Mouse (Mus musculus): ENCODE results near the gene Hpn. TPM values are rescaled to one million over a fixed set of nuclear protein-coding genes. Genes with fewer than 3 reads are reported as not detected.

Hpn gene
- total and polyA plus RNA-seq, 2 experiments from 2014 or later, result 0.88 TPM; not detected in 1

DNA sequence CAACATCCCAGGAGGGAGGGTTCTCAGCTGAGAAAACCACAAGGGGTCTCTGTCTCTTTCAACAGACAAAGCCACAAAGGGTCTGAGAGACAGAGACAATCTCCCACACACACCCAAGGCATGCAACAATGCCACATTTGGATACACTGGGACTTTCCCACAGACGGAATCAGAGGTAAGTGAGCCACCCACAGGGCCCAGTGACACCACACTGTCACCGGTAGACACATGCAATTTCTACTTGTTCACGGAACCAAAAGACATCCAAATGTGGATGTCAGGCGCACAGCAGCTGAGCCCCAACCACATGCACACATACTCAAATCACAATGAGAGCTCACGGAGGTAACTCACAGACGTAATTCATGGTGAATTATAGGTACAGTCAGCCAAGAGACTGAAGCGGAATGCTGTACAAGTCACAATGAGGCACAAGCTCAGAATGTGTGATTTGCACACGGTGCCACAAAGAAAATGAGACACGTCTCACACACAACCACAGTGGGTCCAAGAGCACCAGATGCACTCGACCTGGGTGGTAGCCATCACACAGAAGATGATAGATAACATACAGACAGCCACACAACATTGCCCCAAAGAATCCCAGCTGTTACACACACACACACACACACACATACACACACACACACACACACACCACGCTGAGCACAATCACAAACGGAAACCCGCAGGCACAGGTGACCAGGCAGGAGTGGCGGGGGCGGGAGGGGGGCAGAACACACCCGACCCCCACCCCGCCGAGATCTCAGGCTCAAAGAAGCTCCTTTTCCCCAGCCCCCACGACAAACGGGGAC lies 34.9 kb upstream of the Hpn start:
- H3K27ac ChIP-seq, result peak overlapping the region; percentile 99
- ATAC-seq, result peak; percentile 41
- H3K27me3 ChIP-seq (ENCODE audit: insufficient read depth, low read length), result no peaks in the 10 kb centered on the region
- H3K36me3 ChIP-seq (ENCODE audit: insufficient read depth, low read length), result 0 out of 2 replicates have a peak, but pooled peaks cover 3% of the 10 kb centered on the region
- peak overlapping the region; percentile 100 for H3K9ac ChIP-seq (replicated peaks; ENCODE audit: low read length)
- peaks cover 4% of the 10 kb centered on the region for H3K4me1 ChIP-seq (ENCODE audit: insufficient read depth, low read length)
- peak; percentile 69 for DNase-seq (ENCODE audit: low spot score)
- no peaks in the 10 kb centered on the region for H3K9me3 ChIP-seq (ENCODE audit: low read length)
- WGBS, result 1% methylated on average over 20 of the region's 20 CpGs
- peak overlapping the region; percentile 92 for H3K4me3 ChIP-seq (ENCODE audit: low read length)
- TF ChIP-seq CTCF (IDR thresholded peaks at IDR 0.05; ENCODE audit: low read depth), result no peak
- H3K4me2 ChIP-seq (ENCODE audit: low read depth, low read length), result peak overlapping the region; percentile 83

DNA sequence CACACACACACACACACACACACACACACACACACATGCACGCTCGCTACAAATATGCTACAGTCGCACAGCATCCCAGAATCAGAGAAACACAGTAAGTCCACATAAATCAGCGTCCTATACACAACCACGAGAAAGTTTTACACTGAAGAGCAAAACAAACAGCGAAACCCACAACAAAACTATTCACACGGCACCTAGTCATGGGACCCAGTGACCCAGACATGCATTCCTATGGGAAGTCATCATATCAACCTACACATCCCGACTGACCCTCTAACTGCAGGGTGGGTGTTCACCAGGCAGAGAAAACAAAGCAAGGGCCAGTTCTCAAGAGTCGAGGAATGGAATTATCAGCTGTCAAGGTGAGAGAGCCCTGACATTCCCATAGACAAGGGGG lies 34.2 kb upstream of the Hpn start:
- DNase-seq (ENCODE audit: low spot score) (no peak), ATAC-seq (no peak)
- peak overlapping the region; percentile 83 for H3K4me2 ChIP-seq (ENCODE audit: low read depth, low read length)
- H3K4me3 ChIP-seq (ENCODE audit: low read length), result peak overlapping the region; percentile 92
- whole genome bisulfite sequencing, result 22% methylated on average over 9 of the region's 9 CpGs
- H3K9ac ChIP-seq (replicated peaks; ENCODE audit: low read length), result peak overlapping the region; percentile 100
- H3K4me1 ChIP-seq (ENCODE audit: insufficient read depth, low read length), result peaks cover 4% of the 10 kb centered on the region
- no peak for TF ChIP-seq CTCF (IDR thresholded peaks at IDR 0.05; ENCODE audit: low read depth)
- no peaks in the 10 kb centered on the region for H3K27me3 ChIP-seq (ENCODE audit: insufficient read depth, low read length)
- 0 out of 2 replicates have a peak, but pooled peaks cover 3% of the 10 kb centered on the region for H3K36me3 ChIP-seq (ENCODE audit: insufficient read depth, low read length)
- H3K9me3 ChIP-seq (ENCODE audit: low read length), result no peaks in the 10 kb centered on the region
- peak overlapping the region; percentile 99 for H3K27ac ChIP-seq

- H3K4me3 ChIP-seq (ENCODE audit: low read length), result peak overlapping the region; percentile 92
- 4% methylated on average over 9 of the region's 9 CpGs for WGBS
- 0 out of 2 replicates have a peak, but pooled peaks cover 3% of the 10 kb centered on the region for H3K36me3 ChIP-seq (ENCODE audit: insufficient read depth, low read length)
- no peak for TF ChIP-seq CTCF (IDR thresholded peaks at IDR 0.05; ENCODE audit: low read depth)
- ATAC-seq (peak; percentile 41), DNase-seq (ENCODE audit: low spot score) (peak; percentile 76)
- peak overlapping the region; percentile 100 for H3K9ac ChIP-seq (replicated peaks; ENCODE audit: low read length)
- H3K4me1 ChIP-seq (ENCODE audit: insufficient read depth, low read length), result peaks cover 4% of the 10 kb centered on the region
- H3K4me2 ChIP-seq (ENCODE audit: low read depth, low read length), result peak overlapping the region; percentile 83
- no peaks in the 10 kb centered on the region for H3K9me3 ChIP-seq (ENCODE audit: low read length)
- H3K27ac ChIP-seq, result peak overlapping the region; percentile 99
- H3K27me3 ChIP-seq (ENCODE audit: insufficient read depth, low read length), result no peaks in the 10 kb centered on the region
Measured at GRCm38 (mm10) chr7:31148756-31149155, 33.7 kb upstream of the Hpn start.

GRCm38 (mm10) chr7:31148086-31148485 lies 33.0 kb upstream of the Hpn start:
- Histone ChIP-seq H3K27ac (peak overlapping the region; percentile 99), H3K9me3 (ENCODE audit: low read length) (no peaks in the 10 kb centered on the region), H3K36me3 (ENCODE audit: insufficient read depth, low read length) (peaks cover 6% of the 10 kb centered on the region; the same call in 1 of the 2 replicates), H3K4me1 (ENCODE audit: insufficient read depth, low read length) (peaks cover 4% of the 10 kb centered on the region), H3K27me3 (ENCODE audit: insufficient read depth, low read length) (no peaks in the 10 kb centered on the region), H3K4me2 (ENCODE audit: low read depth, low read length) (peak overlapping the region; percentile 83), H3K4me3 (ENCODE audit: low read length) (peak overlapping the region; percentile 92), H3K9ac (replicated peaks; ENCODE audit: low read length) (peak overlapping the region; percentile 100; the same call in 1 of the 2 replicates)
- no peak for TF ChIP-seq CTCF (IDR thresholded peaks at IDR 0.05; ENCODE audit: low read depth)
- DNase-seq (ENCODE audit: low spot score), result peak; percentile 35
- no peak for ATAC-seq
- WGBS, result 54% methylated on average over 3 of the region's 3 CpGs

- no peak overlapping the region for H3K27ac ChIP-seq
- peaks cover 4% of the 10 kb centered on the region; the same call in 1 of the 2 replicates for H3K4me1 ChIP-seq (ENCODE audit: insufficient read depth, low read length)
- DNase-seq (ENCODE audit: low spot score) (no peak), ATAC-seq (no peak)
- H3K9ac ChIP-seq (replicated peaks; ENCODE audit: low read length), result no peak overlapping the region
- no peak overlapping the region for H3K4me2 ChIP-seq (ENCODE audit: low read depth, low read length)
- H3K9me3 ChIP-seq (ENCODE audit: low read length), result no peaks in the 10 kb centered on the region
- TF ChIP-seq CTCF (IDR thresholded peaks at IDR 0.05; ENCODE audit: low read depth), result no peak
- WGBS, result 85% methylated on average over 12 of the region's 12 CpGs
- H3K36me3 ChIP-seq (ENCODE audit: insufficient read depth, low read length), result peaks cover 31% of the 10 kb centered on the region
- H3K4me3 ChIP-seq (ENCODE audit: low read length), result no peak overlapping the region
- no peaks in the 10 kb centered on the region for H3K27me3 ChIP-seq (ENCODE audit: insufficient read depth, low read length)
Measured at GRCm38 (mm10) chr7:31145596-31146160, 30.6 kb upstream of the Hpn start.

- no peak overlapping the region for H3K4me3 ChIP-seq (ENCODE audit: low read length)
- H3K9ac ChIP-seq (replicated peaks; ENCODE audit: low read length), result no peak overlapping the region
- no peak overlapping the region for H3K4me2 ChIP-seq (ENCODE audit: low read depth, low read length)
- 98% methylated on average over 16 of the region's 16 CpGs for WGBS
- peaks cover 4% of the 10 kb centered on the region; the same call in 1 of the 2 replicates for H3K4me1 ChIP-seq (ENCODE audit: insufficient read depth, low read length)
- no peaks in the 10 kb centered on the region for H3K9me3 ChIP-seq (ENCODE audit: low read length)
- no peak for ATAC-seq
- peak; percentile 40 for TF ChIP-seq CTCF (IDR thresholded peaks at IDR 0.05; ENCODE audit: low read depth)
- no peaks in the 10 kb centered on the region for H3K27me3 ChIP-seq (ENCODE audit: insufficient read depth, low read length)
- H3K27ac ChIP-seq, result no peak overlapping the region
- no peak for DNase-seq (ENCODE audit: low spot score)
- peaks cover 38% of the 10 kb centered on the region for H3K36me3 ChIP-seq (ENCODE audit: insufficient read depth, low read length)
Measured at GRCm38 (mm10) chr7:31144886-31145285, 29.8 kb upstream of the Hpn start.

Data from hindbrain, postnatal 0 days (tissue).